Mouse (Mus musculus) adrenal gland, adult 2 months (tissue): ENCODE results near the gene Cdkn2b. TPM values are rescaled to one million over a fixed set of nuclear protein-coding genes. Genes with fewer than 3 reads are reported as not detected.

Source experiments
- DNase-seq: peaks from one replicate; pipeline ENCODE4 v3.0.0; 2021
- long read RNA-seq: library from polyadenylated mRNA; stranded (forward); transcript quantifications from one replicate; pipeline ENCODE4 v2.0.0, GENCODE M21; 2021
- polyA plus RNA-seq: library from polyadenylated mRNA; depleted of rRNA; stranded (reverse); fragments of >200 nt; gene quantifications from 2 replicates; pipeline ENCODE4 v1.2.3, GENCODE M21; 2012; rRNA removed
- total RNA-seq, 2 experiments: library from RNA; stranded (reverse); gene quantifications; 2 replicates each; pipeline ENCODE4 v1.2.3; 2021

Gene Cdkn2b
- total RNA-seq (10 to 100 TPM in 1 of 2 experiments, 1 to 10 TPM in 1; 6.8 to 10.3 TPM), polyA plus RNA-seq (13.6 and 20.7 TPM in 2 replicates)
- long read RNA-seq, transcript Cdkn2b-201 (2 exons, 1,390 nt): major isoform, 10 of 10 reads
- long read RNA-seq, partial matches to known transcripts: 0 of 10 reads
- long read RNA-seq, other reads (novel, unspliced or antisense): 0 of 10 reads

DNA sequence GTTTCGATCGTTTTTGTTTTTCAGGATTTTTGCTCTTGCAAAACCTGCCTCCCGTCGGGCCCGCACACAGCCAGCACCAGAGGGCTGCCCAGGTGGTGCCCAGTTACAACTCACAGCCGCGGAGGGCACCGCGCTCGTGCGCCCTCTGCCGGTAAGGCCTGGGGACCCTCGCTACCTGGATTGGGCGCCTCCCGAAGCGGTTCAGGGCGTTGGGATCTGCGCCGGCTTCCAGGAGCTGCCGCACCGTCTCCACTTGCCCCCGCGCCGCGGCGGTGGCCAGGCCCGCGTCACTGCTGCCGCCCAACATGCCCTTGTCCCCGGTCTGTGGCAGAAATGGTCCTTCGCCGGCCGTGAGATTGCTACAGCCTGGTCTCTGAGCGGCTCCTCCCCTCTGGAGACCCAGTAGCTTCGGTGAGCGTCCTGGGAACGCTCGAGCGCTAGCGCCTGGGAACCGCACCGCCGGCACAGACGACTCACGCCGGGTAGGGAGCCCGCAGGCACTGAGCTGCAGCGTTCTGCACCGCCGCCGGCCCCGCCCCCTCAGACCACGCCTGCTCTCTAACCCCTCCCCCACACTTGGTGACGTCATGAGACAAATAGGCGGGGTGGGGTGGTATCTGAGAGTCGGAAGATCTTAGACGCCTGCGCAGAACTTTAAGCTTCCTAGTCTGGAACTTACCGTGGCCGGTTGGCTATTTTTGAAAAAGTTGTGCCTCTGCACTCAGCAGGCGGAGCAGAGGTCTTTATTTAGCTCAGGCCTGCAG lies at the start of gene Cdkn2b:
Gene Cdkn2b, minus strand, starts transcription at position 549 of the 764 bp plus-strand sequence.
- DNase-seq: peak; percentile 99

DNA sequence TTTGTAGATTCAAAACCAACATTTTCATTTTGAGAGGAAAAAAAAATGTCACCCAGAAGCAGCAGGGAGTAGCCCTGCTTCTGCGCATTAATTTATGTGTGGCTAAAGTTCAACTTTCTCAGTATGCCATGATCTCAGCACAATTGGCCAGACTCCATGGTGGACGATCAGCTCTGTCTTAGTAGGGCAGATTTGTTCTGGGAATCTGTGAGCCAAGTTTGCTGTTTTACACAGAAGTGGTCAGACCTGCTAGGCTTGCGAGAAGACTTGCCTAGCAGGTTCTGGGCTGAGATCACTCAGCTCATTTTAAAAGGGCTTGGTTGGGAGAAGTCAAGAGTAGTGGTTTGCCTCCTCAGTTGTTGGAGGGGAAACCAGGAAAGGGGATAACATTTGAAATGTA lies 49.5 kb upstream of the Cdkn2b start:
- DNase-seq: peak; percentile 51

DNA sequence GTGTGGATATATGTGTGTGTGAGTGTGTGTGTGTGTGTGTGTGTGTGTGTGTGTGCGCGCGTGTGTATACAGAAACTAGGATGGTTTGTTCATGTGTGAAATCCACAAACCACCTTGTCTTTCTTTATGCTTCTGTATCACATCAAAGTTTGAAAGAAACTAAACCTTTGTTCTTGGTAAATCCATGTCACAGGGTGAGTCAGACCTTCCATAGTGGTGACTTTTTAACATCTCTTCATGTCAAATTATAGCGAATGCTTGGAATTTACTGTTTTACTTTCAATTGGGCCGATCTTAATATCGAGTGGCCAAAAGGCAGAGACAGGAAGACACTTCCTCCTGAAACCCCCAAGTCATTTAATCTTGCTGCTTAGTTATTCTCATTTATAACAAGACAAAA lies 48.7 kb upstream of the Cdkn2b start:
- DNase-seq: no peak

DNA sequence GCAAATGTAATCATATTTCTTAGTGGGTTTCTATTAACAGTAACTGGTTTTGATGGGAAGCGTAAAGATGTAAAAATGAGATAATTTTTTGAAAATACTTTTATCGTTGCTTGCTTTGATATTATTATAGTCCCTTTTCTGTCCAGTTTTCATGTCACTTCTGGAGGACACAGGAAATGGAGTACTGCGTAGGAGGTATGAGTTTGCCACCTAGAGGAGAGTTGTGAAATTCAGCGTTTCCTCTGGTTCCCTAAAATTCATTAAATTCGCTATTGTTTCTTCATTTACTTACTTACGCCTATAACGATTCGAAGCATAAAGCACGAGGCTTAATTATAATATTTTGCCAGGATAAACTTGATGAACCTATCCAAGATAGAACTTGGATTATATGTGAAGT lies 43.1 kb upstream of the Cdkn2b start:
- no peak for DNase-seq

DNA sequence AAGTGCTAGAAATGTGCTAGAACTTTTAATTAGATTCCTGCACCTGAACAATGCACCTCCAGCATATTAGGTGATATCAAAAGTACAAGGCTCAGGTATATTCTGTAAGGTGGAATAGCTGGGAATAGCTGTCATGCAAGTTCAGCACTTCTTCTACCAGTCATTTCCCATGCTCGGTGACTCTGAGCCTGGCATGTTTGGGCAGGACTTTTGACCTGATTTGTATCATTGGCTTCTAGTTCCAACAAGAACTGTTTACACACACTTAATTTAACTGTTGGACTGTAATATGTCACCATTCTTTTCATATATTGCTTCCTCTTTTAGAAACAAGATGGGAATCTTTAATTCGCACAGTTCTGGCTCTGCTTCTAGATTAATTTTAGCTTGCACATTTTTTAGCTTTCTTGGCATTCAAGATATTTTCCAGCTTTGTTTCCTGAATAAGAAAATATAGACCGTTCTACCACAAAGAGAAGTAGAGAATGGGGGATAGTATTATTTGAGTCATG lies 42.3 kb upstream of the Cdkn2b start:
- no peak for DNase-seq

DNA sequence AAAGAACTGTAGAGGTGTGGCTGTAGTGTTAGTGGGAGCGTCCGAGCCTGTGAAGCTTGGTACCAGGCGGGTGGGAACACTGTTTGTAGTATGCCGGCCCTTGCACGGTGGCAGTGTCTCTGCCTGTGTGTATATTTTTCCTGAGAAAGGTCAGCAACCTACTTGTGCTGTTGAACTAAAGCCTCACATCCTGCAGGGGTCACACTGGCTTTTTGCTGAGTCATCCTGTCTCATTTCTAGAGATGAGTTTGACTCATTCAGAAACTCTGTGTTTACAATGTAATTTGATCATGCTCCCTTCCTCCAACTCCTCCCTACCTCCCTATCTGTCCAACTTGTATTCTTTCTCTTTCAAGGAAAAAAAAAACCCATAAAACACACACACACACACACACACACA lies 40.6 kb upstream of the Cdkn2b start:
- peak; percentile 56 for DNase-seq

DNA sequence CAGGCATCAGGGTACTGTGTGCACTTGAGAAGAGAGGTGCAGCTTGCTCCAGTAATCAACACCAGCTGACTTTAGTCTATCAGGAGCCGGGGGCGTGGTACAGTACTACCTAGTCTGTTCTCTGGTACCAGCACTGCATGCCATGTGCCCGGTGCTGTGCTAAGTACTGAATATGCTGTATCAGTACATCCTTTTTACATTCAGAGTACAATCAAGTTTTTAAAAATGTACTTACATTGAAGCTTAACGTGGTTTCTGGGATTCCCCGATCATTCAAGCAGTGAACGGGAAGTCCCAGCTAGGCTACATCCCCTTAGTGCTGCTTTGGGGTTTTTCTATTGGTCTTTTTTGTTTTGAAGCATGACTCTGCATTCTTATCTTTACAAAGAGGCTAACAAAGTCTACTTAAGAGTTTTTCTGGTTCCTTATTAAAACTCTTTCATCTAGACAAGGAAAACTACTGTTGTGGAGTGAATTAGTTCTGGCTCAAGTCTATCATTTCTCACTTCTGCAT lies 40.2 kb upstream of the Cdkn2b start:
- no peak for DNase-seq

DNA sequence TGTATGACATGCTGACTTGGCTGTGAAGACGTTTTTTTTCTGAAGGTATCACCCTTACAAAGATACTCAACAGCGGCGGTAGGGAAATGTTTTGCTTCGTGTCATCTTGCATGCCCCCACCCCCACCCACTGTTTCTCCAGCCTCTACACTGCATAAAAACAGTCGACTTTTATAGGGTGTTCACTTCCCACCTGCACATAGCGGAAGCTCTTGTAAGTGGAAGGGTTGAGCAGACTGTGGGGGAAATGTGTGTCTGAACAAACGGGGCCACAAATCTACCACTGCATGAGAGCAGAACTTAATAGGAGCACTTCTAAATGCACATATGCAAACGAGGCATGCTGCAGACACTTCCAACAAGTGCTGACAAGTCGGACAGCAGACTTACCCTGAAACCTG lies 39.6 kb upstream of the Cdkn2b start:
- no peak for DNase-seq

DNA sequence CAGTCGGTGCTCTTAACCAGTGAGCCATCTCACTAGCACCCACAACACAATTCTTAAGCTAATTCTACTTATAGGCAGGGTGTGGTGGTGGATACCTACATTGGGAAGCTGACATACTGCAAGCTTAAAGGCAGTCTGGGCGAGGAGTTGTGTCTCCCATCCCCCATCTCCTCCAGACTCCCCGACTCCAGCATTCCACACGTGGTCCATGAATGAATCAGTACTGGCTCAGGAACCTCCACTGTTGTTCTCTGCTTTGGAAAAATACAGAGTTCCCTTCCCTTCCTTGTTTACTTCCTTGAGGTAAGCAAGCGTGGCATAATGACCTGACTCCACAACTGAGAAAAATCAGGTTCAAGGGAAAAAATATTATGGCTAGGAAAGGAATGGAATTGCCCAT lies 38.0 kb upstream of the Cdkn2b start:
- DNase-seq: no peak

DNA sequence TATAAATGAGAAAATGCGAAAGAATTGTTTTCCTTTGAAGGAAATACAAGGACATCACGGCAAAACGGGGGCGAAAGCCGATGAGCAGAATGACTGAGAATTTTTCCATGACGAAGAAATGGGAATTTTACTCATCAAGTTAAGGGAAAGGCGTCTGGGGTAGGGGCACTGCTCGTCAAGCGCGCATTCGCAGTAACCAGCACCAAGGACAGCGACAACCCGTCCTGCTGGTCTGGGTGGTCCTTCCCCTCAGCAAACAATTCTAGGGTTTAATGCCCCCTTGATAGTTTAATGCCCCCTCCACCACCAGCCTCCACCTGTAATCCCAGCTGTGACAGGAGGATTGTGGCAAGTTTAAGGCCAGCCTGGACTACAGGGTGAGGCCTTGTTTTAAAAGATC lies 2.6 kb upstream of the Cdkn2b start:
- DNase-seq: no peak

DNA sequence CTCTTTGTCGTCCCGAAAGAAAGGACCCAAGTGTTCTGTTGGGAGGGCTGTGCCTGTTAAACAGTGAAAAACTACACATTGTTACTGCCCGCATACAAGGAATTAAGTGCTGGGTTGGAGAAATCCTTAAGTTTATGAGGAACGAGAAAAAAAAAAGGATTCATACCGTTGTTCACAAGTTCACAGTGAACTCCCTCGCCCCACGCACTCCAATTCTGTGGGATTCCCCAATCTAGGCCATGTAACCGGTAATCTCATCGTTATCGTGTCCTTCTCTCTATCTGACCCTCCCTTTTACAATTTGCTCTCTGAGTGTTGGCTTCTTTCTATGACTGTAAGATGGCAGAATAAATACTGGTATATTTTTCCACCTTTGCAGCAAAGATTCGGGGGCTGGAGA lies 843 bp downstream of the Cdkn2b start:
- no peak for DNase-seq

DNA sequence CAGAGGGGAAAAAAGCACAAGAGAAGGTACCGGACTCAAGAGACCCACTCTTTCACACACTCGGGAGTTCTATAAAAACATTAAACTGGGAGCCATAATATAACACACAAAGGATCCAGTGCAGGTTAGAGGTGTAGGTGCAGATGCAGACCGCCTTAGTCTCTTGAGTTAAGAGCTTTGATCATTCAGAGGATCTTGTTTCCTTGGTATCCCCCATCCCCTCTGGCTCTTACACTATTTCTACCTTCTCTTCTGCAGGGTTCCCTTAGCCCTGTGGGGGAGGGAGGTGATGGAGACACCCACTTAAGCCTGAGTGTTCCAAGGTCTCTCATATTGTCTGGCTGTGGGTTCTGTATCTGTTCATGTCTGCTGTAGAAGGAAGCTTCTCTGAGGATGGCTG lies 2.8 kb downstream of the Cdkn2b start:
- DNase-seq: no peak

DNA sequence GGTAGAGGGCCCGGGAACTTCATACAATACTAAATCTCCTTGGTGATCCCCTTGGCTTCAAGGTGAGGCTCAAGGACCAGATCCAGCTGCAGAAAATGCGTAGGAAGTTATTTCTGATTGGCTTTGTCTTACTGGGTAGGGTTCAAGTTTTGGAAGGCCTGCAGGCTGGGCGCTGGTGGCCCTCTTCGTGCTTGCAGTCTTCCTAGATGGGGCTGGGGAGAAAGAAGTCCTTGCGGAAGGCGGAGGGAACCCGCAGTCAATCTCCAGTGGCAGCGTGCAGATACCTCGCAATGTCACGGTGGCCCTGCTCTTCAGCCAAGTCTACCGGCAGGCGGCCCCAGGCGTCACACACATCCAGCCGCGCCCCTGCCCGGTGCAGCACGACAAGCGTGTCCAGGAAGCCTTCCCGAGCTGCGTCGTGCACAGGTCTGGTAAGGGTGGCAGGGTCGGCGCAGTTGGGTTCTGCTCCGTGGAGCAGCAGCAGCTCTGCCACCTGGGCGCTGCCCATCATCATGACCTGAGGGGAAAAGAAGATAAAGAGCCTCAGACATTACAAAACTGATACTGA lies 4.0 kb downstream of the Cdkn2b start:
- DNase-seq: no peak

DNA sequence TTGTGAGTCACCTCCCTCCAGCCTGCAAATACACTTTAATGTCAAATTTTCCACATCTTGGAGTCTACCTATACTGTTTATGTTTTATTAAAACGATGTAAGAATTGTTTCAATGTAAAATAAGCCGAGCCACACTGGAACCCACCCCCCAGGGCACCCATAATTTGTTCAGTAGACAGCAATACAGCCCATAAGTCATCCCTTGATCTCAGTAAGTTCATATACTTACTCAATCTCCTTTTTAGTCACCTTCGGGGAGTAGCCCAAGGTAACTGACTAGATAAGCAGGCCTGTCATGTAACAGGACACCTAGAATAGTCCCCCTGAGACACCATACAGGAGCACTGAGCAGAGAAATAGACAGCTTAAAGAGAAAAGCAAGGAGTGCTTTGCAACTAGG lies 5.1 kb downstream of the Cdkn2b start:
- no peak for DNase-seq

DNA sequence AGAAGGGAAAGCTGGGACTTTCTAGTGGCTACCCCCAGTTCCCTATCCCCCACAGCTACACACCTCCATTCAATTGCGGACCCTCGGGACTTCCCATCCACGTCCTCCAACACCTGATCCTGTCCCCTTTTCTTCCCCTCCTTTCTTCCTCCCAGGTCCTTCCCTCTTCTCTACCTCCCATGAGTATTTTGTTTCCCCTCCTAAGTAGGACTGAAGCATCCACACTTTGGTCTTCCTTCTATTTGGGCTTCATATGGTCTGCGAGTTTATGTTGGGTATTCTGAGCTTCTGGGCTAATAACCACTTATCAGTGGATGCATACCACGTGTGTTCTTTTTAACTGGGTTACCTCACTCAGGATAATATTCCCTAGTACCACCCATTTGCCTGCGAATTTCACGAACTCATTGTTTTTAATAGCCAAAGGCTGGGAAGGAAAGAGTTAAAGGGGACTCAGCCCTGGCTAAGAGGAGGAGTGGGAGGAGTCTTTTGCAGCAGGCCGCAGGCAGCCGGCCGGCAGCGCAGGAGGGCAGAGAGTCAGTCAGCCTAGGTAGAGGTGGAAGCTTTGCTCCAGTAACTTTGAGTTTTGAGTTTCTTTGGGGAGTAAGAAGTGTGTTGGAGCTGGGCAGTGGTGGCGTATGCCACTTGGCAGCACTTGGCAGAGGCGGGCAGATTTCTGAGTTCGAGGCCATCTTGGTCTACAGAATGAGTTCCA lies 7.4 kb downstream of the Cdkn2b start:
- DNase-seq: no peak

DNA sequence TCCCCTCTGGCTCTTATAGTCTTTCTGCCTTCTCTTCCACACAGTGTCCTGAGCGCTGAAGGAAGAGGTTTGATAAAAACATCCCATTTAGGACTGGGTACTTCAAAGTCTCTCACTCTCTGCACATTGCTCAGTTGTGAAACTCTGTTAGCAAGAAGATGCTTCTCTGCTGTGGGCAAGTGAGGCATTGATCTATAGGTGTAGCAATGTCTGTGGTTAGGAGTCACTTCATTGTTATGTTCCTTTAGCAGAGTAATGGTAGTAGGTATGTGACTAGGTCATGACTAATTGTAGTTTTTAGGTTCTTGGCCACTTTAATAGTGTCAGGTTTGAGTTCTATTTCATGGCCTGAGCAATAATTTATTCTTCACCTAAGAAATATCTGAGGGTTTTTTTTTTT lies 8.7 kb downstream of the Cdkn2b start:
- DNase-seq: no peak

DNA sequence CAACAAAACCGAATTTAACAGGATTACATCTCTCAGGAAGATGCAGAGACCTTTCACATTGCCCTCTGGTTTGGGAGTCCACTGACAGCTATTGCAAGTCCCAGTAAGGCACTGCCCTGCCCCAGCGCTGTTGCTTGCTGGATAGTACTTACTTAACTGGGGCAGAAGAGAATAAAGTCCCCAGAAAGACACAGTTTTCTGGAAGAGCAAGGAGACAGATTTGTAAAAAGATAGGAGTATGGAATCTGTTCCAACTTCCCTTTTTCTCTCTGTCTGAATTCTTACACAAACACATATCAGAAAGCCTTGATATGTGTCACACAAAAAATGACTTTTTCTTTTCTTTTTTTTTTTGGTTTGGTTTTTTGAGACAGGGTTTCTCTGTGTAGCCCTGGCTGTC lies 11.1 kb downstream of the Cdkn2b start:
- DNase-seq: no peak

DNA sequence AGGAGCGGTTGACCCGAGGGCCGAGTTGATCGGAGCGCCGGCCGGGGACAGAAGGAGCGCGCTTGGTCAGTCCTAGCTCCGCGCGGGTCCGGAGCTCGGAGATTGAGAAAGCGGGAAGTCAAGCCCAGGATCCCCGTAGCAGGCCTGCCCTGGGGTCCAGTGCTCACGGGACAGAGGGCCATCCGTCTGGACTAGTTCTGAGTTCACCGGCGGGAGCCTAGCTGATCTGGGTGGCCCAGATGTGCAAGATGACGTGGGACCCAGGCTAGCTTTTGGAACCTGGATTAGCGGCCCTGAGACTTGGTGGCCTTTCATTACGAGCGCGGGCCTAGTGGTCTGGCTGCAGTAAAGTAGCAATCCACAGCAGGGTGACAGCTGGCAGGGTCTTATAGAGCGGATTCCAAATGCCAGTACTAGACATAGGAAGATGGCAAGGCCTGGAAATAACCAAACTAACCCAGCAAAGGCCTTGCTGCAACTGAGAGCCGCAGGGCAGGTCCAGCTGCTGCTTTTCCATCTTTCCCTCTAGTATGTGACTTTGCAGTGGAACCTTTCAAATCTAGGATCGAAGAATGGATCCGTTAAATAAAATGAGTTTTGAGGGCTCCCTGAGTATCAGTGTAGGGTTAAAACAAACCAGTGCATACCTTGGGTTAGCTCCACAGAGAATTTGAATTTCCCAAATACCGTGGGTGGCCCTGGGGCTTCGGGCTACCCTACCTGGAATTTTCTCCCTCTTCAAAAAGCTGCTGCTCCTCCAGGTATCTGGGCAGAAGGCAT lies 15.2 kb downstream of the Cdkn2b start:
- DNase-seq: no peak

DNA sequence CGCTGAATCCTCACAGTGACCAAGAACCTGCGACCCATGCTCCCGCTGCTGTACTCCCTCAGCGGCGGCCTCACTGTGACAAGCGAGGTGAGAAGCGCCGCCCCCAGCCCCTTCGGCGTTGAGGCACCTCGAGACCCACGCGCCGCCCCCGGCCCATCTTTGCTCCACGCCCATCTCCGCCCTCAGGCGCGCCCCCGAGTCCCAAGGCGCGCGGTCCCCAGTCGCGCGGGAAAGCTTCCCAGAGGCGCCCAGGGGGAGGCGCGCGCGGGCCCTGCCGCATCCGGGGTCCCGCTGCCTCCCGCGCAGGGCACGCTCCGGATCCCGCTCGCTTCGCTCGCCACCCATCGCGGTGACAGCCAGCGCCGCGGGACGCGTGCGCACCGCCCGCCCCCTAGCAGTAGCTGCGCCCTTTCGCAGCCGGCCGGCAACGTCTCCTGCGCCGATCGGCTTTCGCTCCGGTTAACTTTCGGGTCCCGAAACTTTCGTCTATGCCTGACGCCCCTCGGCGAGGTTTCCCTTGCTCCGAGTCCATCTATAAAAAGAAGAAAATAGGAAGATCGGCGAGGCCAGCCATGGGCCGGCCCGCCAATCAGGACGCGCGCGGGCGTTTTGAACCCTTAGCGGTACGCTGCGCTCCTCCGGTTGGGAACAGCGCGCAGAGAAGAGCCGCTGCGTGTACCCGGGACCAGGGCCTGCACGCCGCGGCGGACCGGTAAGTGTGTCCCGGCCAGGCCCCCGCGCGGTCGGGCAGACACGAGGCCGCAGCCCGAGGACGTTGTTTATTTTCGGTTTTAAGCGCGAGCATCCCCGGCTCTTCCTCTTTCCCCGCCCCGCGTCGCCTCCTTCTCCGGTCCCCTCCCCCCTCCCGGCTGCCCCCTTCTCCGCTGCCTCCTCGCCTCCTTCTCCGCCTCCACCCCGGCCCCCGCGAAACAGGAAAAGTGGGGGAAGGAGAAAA lies 16.1 kb downstream of the Cdkn2b start, which contains the start of gene Cdkn2a:
Gene Cdkn2a, minus strand, starts transcription at position 168 of the 955 bp plus-strand sequence.
- peak; percentile 89 for DNase-seq

DNA sequence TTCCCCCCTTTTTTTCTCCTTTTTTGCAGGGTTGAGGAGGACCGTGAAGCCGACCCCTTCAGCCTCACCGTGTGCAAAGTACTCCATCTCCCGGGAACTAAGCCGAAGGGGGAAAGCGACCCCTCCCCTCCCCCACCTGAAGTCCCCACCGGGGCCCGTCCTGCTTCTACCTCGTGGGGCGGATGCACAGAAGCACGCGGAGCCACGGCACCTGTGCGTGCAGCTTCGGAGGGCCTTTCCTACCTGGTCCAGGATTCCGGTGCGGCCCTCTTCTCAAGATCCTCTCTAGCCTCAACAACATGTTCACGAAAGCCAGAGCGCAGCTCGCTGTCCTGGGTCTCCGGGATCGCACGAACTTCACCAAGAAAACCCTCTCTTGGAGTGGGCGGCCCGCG lies 16.8 kb downstream of the Cdkn2b start:
- no peak for DNase-seq

DNA sequence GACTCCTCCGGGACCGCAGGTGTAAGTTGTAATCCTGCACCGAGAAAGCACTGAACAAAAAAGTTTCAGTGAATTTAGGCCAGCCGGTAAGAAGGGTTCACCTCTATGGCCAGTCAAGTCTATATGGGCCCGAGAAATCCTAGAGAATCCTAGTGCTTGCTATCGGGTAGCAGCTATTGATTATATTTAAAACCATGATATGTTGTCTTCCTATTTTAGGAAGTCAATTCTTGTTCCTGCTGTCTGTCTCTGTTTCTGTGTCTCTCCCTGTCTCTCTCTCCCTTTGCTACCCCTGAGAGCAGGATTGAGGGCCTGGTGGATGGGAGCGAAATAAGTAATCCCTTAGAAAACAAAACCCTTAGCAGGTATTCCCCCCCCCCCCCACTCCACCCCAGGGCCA lies 17.3 kb downstream of the Cdkn2b start:
- no peak for DNase-seq
